Mouse (Mus musculus) heart, embryonic 14.5 days (tissue): Measurements from ENCODE around the gene Atg5. TPM values are rescaled to one million over a fixed set of nuclear protein-coding genes. Genes with fewer than 3 reads are reported as not detected.
A peak's percentile ranks its signal among the peaks of the same experiment; 100 is the strongest.

Source experiments
- ATAC-seq: fragments of 200-750 bp; cut with Nextera tagmentation; 2 replicates; pipeline ENCODE4 v1.8.0; 2017; ENCODE audit warnings: low read depth, moderate TSS enrichment; ENCODE audit not compliant: insufficient number of reproducible peaks, insufficient read depth, low FRiP score
- H3K27ac ChIP-seq, 2 experiments: fragments of 200-500 bp in 1 of 2; fragments of 300-500 bp in 1 of 2; sonication (generic) in 1 of 2; replicated peaks in 1 of 2; 2 replicates each; pipeline ENCODE4 v1.5.1; 2012 to 2014; ENCODE audit warnings: low read depth in 2 of 2, low read length in 2 of 2, control low read depth in 1 of 2, mild to moderate bottlenecking in 1 of 2, mixed read lengths in 1 of 2; ENCODE audit not compliant: control insufficient read depth in 1 of 2, insufficient read depth in 1 of 2
- H3K27me3 ChIP-seq: fragments of 300-500 bp; sonication (generic); 2 replicates; pipeline ENCODE4 v1.6.1; 2014; ENCODE audit warnings: mild to moderate bottlenecking, low read length, control low read depth; ENCODE audit not compliant: control insufficient read depth, insufficient read depth
- H3K36me3 ChIP-seq: fragments of 300-500 bp; sonication (generic); 2 replicates; pipeline ENCODE4 v1.6.1; 2014; ENCODE audit warnings: mild to moderate bottlenecking, control low read depth, low read length, mixed read lengths; ENCODE audit not compliant: control insufficient read depth, insufficient read depth
- H3K4me1 ChIP-seq, 2 experiments: fragments of 200-500 bp in 1 of 2; fragments of 300-500 bp in 1 of 2; sonication (generic) in 1 of 2; 2 replicates each; pipeline ENCODE4 v1.6.1; 2012 to 2014; ENCODE audit warnings: low read length in 2 of 2, control low read depth in 1 of 2, mixed read lengths in 1 of 2; ENCODE audit not compliant: control insufficient read depth in 2 of 2, insufficient read depth in 2 of 2
- H3K4me2 ChIP-seq: fragments of 300-500 bp; sonication (generic); 2 replicates; pipeline ENCODE4 v1.6.1; 2014; ENCODE audit warnings: mild to moderate bottlenecking, low read length
- H3K4me3 ChIP-seq, 2 experiments: fragments of 200-500 bp in 1 of 2; fragments of 300-500 bp in 1 of 2; sonication (generic) in 1 of 2; 2 replicates each; pipeline ENCODE4 v1.5.1; 2012 to 2014; ENCODE audit warnings: low read length in 2 of 2, mild to moderate bottlenecking in 2 of 2, control low read depth in 1 of 2, low read depth in 1 of 2, moderate library complexity in 1 of 2; ENCODE audit not compliant: control insufficient read depth in 1 of 2, insufficient read depth in 1 of 2
- H3K9ac ChIP-seq: fragments of 300-500 bp; sonication (generic); 2 replicates; pipeline ENCODE4 v1.6.1; 2014; ENCODE audit warnings: mild to moderate bottlenecking, low read length
- H3K9me3 ChIP-seq: fragments of 300-500 bp; sonication (generic); 2 replicates; pipeline ENCODE4 v1.6.1; 2016; ENCODE audit warnings: low read length, control low read depth; ENCODE audit not compliant: control insufficient read depth
- WGBS: fragments of 180-500 bp; shearing (Covaris S2); extraction: QIAGEN DNeasy Blood & Tissue Kit; methylation state at CpG from one replicate; pipeline ENCODE4 v1.1.7; 2014; 5-methylcytosine and 5-hydroxymethylcytosine counted together
- polyA plus RNA-seq: library from polyadenylated mRNA; unstranded; fragments of >200 nt; fragmentation: Nextera tagmentation; extraction: Ambion mirVana; gene quantifications from 2 replicates; pipeline ENCODE4 v1.2.1, GENCODE M21; 2014

The Atg5 gene
- polyA plus RNA-seq, 1 experiment from 2014 or later: 23.9 TPM

DNA sequence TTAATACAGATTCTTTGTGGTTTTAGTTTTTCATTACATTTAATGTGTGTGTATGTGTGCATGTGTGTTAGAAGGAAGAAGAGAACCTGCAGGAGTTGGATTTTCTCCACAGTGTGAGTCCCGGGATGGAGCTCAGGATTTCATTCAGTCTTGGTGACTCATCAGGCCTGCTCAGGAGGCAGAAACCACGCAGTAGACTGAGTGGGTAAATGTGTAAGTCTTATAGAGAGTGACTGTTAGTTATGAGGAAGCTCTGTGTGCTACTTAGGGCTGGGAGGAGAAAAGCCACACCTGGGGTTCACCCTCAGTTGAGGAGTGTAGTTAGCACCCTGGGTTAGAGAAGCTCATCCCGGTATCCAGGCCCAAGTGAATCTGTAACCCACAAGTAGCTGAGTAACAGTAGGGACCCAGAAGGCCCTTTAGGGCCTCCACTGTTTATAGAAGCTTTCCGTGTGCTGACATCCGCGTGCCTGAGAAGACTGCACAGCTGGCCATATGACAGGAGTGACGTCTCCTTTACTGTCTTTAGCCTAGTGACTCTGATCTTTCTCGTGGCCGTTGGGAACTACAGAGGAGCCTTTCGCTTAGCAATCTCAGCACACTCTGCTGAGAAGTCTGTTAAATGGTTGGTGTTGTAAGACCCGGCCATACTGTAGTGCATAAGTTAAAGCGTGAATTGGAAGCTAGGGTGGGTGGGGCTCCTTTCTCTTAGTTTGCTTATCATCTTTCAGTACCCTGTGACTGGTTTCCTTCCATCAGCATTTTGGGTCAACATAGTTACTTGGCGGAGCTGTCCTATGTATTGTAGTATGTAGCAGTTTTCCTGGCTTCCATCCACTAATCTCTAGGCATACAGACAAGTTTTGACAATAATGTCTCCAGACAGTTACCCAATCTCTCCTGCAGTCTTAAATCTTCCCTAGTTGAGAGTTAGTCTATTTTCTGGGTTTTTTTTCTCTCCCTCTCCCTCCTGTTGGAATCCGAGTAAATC, 48.4 kb downstream of the Atg5 start:
- no peak overlapping the region for H3K9ac ChIP-seq
- no peak overlapping the region for H3K4me3 ChIP-seq
- no peak for ATAC-seq
- 71% methylated on average over 14 of the region's 14 CpGs for WGBS
- no peaks in the 10 kb centered on the region for H3K27me3 ChIP-seq
- H3K27ac ChIP-seq: no peak overlapping the region
- H3K4me1 ChIP-seq: peaks cover 0 to 3% of the 10 kb centered on the region in 2 experiments; a peak in 1 of 4 replicates
- H3K9me3 ChIP-seq: no peaks in the 10 kb centered on the region
- H3K4me2 ChIP-seq: no peak overlapping the region
- peaks cover 8% of the 10 kb centered on the region for H3K36me3 ChIP-seq

DNA sequence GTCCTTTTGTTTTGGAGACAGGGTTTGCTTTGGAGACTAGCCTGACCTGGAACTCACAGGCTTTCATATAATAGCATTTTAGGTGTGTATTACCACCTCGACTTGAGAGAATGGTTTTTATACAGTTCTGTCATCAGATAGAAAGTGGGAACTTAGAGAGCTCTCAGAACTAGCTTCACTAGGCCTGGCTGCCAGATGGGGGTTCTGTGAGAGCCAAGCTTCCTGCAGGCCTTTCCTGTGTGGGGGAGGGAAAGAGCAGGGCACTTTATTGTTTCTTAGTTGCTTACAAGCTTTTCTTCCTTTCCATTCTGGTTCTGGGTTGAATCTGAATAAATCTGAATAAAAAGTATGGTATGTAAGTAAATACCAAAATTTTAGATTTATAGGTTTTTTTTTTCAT, 54.0 kb downstream of the Atg5 start:
- H3K9me3 ChIP-seq: no peaks in the 10 kb centered on the region
- peak overlapping the region in 1 of 2 experiments; percentile 36; a peak in 2 of 4 replicates for H3K27ac ChIP-seq
- 32% methylated on average over 1 of the region's 1 CpGs for WGBS
- no peak for ATAC-seq
- no peaks in the 10 kb centered on the region for H3K4me1 ChIP-seq
- H3K36me3 ChIP-seq: peaks cover 4% of the 10 kb centered on the region; the same call in 1 of the 2 replicates
- no peak overlapping the region for H3K4me2 ChIP-seq
- no peak overlapping the region for H3K9ac ChIP-seq
- no peak overlapping the region for H3K4me3 ChIP-seq
- no peaks in the 10 kb centered on the region for H3K27me3 ChIP-seq

- WGBS: 80% methylated on average over 9 of the region's 9 CpGs
- 0 out of 4 replicates have a peak overlapping the region, but pooled peaks of 1 of the 2 experiments have one; percentile 10 for H3K27ac ChIP-seq
- ATAC-seq: no peak
- no peak overlapping the region for H3K9ac ChIP-seq
- H3K9me3 ChIP-seq: no peaks in the 10 kb centered on the region
- no peak overlapping the region for H3K4me2 ChIP-seq
- no peak overlapping the region for H3K4me3 ChIP-seq
- peaks cover 4% of the 10 kb centered on the region; the same call in 1 of the 2 replicates for H3K36me3 ChIP-seq
- H3K27me3 ChIP-seq: no peaks in the 10 kb centered on the region
- H3K4me1 ChIP-seq: no peaks in the 10 kb centered on the region
Measured at GRCm38 (mm10) chr10:44323070-44323775, 55.1 kb downstream of the Atg5 start.

GRCm38 (mm10) chr10:44323836-44324235, 55.7 kb downstream of the Atg5 start:
- no peaks in the 10 kb centered on the region for H3K9me3 ChIP-seq
- H3K27me3 ChIP-seq: no peaks in the 10 kb centered on the region
- H3K9ac ChIP-seq: no peak overlapping the region
- WGBS: 90% methylated on average over 8 of the region's 8 CpGs
- no peak overlapping the region for H3K27ac ChIP-seq
- H3K4me1 ChIP-seq: no peaks in the 10 kb centered on the region
- peaks cover 4% of the 10 kb centered on the region; the same call in 1 of the 2 replicates for H3K36me3 ChIP-seq
- no peak overlapping the region for H3K4me3 ChIP-seq
- H3K4me2 ChIP-seq: no peak overlapping the region
- ATAC-seq: no peak

DNA sequence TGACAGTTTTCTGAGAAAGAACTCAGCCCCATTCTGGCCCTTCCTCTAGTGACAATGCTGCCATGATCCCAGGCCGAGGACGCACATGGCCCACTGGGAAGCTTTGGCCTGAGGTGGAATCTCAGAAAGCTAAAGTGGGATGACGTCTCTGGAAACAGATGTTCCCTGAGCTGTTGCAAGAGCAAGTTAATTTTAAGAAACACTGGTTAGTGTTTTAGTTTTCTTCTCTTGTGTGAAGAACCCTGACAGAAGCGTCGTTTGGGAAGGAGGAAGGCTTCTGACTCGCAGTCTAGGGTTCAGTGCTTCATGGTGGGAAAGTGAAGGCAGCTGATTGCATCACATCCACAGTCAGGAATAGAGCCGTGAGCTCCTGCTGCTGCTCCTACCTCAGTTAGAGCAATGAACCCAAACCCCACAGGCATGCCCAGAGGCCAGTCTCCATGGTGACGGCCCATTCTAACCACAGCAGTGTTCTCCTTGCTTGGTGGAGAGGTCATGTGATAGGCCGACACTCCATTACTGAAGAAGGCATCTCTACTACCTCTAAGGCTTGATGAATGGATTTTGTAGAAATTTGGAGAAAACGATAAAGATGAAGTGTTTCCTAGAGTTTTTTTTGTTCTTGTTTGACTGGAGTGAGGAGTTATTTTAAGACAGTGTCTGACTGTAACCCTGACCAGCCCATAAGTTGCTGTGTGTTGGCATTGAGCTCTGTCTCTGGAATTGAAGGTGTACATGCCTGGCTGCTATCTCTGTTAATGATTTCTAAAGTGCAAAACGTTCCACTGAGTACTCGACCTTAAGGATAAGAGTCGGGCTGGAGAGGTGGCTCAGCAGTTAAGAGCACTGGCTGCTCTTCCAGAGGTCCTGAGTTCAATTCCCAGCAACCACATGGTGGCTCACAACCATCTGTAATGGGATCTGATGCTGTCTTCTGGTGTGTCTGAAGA, 57.7 kb downstream of the Atg5 start:
- Histone ChIP-seq H3K4me1 (no peaks in the 10 kb centered on the region), H3K27me3 (no peaks in the 10 kb centered on the region), H3K27ac (no peak overlapping the region), H3K36me3 (no peaks in the 10 kb centered on the region), H3K9me3 (no peaks in the 10 kb centered on the region), H3K4me2 (no peak overlapping the region), H3K4me3 (no peak overlapping the region), H3K9ac (no peak overlapping the region)
- WGBS: 71% methylated on average over 13 of the region's 13 CpGs
- ATAC-seq: no peak

DNA sequence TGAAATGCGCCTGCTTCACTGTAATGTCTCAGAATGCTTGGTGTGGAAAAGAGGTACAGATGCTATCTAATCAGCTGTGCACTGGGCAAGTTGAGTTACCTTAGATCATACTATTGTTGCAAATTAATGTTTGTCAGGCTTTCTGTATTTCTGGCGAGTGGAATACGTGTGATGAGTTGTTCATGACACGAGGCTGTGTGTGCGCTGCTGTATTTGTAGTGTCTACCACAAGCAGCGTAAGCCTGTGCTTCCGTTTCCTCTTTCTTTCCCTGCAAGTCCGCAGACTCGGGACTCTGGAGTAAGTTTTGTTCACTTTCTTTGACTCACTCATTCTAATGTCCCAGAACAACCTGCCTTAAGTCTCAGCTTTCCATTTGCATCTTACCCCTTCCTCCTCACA, 58.9 kb downstream of the Atg5 start:
- Histone ChIP-seq H3K4me3 (no peak overlapping the region), H3K27ac (no peak overlapping the region), H3K36me3 (no peaks in the 10 kb centered on the region), H3K9ac (no peak overlapping the region), H3K9me3 (no peaks in the 10 kb centered on the region), H3K4me2 (no peak overlapping the region), H3K27me3 (no peaks in the 10 kb centered on the region), H3K4me1 (no peaks in the 10 kb centered on the region)
- 91% methylated on average over 9 of the region's 9 CpGs for WGBS
- ATAC-seq: no peak

DNA sequence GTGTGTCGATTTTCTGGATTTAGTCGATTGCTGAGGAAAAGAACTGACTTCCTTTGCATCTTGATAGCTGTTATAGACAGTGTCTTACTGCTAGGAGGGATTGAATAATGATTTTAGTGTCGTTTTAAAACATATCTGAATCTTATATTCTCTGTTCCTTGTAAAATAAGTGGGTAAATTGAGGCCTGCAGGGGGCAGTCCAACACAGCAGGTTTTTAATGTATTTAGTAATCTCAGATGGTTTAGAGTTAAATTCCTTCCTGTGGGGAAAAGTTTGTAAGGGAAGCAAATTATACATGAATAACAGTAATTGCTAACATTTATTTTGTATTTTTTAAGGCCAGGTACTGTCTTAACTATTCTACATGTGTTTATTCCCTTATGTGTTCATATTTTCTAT, 60.2 kb downstream of the Atg5 start:
- Histone ChIP-seq H3K4me3 (no peak overlapping the region), H3K4me2 (no peak overlapping the region), H3K4me1 (no peaks in the 10 kb centered on the region), H3K27me3 (no peaks in the 10 kb centered on the region), H3K9me3 (no peaks in the 10 kb centered on the region), H3K27ac (no peak overlapping the region), H3K9ac (no peak overlapping the region), H3K36me3 (no peaks in the 10 kb centered on the region)
- 53% methylated on average over 3 of the region's 3 CpGs for WGBS
- no peak for ATAC-seq
